Mouse (Mus musculus): ENCODE data around the gene Iqsec2. TPM values are rescaled to one million over a fixed set of nuclear protein-coding genes. Genes with fewer than 3 reads are reported as not detected.

Gene Iqsec2
- polyA plus RNA-seq, 1 experiment from 2014 or later = 4.8 TPM

DNA sequence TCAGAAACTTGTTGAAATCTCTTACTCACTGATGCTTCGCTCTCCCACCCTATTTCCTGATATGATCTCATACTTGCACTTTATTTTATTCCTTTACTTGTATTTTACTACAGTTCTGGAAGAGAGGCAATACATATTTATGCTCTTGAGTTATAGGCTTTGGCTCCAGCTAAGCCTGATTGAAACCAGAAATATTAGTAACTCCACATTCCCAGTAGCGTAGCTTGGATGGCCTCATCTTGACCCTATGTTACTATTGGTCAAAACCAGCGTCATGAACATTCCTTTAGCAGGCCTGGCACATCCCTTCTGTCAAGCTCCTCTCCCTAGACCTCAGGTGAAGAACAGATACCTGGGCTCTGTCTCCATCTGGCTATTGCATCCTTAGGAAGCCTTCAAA, 14.2 kb downstream of the Iqsec2 start:
- Histone ChIP-seq H3K9ac (no peak overlapping the region), H3K27ac (no peak overlapping the region), H3K27me3 (replicated peaks) (peaks cover 32% of the 10 kb centered on the region), H3K4me2 (no peak overlapping the region), H3K9me3 (no peaks in the 10 kb centered on the region), H3K4me1 (no peaks in the 10 kb centered on the region), H3K4me3 (no peak overlapping the region), H3K36me3 (replicated peaks) (no peaks in the 10 kb centered on the region)
- WGBS = 82% methylated on average over 3 of the region's 3 CpGs
- ATAC-seq (replicated peaks) = no peak

DNA sequence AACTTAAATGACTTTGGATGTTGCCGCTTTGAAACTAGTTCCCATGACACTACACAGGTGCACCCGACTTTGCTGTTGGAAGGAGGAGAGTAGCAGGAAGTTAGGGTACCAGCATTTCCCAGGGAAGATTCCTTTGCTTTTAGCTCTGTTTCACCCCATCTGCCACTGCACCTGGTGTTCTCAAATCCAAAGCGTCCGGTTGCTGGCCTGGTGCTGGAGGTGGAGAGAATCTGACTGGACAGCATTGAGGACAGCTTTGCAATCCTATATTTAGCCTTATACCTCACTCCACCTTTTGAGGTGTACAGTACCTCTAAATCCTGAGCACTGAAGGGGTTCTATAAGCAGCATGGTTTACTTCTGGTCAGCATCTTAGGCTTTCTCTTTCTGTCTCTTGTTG, 17.3 kb downstream of the Iqsec2 start:
- H3K9me3 ChIP-seq = no peaks in the 10 kb centered on the region
- no peak overlapping the region for H3K27ac ChIP-seq
- no peaks in the 10 kb centered on the region for H3K4me1 ChIP-seq
- no peaks in the 10 kb centered on the region for H3K36me3 ChIP-seq (replicated peaks)
- ATAC-seq (replicated peaks) = no peak
- no peak overlapping the region for H3K9ac ChIP-seq
- H3K4me2 ChIP-seq = no peak overlapping the region
- H3K27me3 ChIP-seq (replicated peaks) = peaks cover 49% of the 10 kb centered on the region
- H3K4me3 ChIP-seq = no peak overlapping the region
- 94% methylated on average over 4 of the region's 4 CpGs for WGBS

DNA sequence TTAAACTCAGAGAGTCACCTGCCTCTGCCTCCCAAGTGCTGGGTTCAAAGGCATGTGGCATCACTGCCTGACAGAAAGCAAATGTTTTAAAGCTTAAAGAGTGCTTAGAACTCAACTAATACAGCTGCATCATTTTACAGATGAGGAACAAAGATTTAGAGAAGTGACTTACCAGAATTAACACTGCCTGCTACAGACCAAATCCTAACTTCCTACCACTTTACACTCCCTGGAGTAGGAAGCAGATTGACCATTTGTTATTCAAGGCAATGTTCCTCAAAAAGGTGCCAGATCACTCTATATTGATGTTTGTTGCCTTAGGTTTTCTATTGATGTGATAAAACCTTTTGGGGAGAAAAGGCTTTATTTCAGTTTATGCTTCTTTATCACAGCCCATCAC, 20.0 kb downstream of the Iqsec2 start:
- H3K27ac ChIP-seq = no peak overlapping the region
- no peaks in the 10 kb centered on the region for H3K36me3 ChIP-seq (replicated peaks)
- H3K27me3 ChIP-seq (replicated peaks) = peaks cover 53% of the 10 kb centered on the region
- H3K4me1 ChIP-seq = no peaks in the 10 kb centered on the region
- no peaks in the 10 kb centered on the region for H3K9me3 ChIP-seq
- H3K4me2 ChIP-seq = no peak overlapping the region
- ATAC-seq (replicated peaks) = no peak
- no peak overlapping the region for H3K4me3 ChIP-seq
- H3K9ac ChIP-seq = no peak overlapping the region

GRCm38 (mm10) chrX:152166161-152166560, 22.1 kb downstream of the Iqsec2 start:
- H3K9me3 ChIP-seq = no peaks in the 10 kb centered on the region
- H3K4me3 ChIP-seq = no peak overlapping the region
- peaks cover 7% of the 10 kb centered on the region; the same call in 1 of the 2 replicates for H3K4me1 ChIP-seq
- no peaks in the 10 kb centered on the region for H3K36me3 ChIP-seq (replicated peaks)
- no peak overlapping the region for H3K4me2 ChIP-seq
- H3K9ac ChIP-seq = no peak overlapping the region
- ATAC-seq (replicated peaks) = no peak
- 79% methylated on average over 6 of the region's 6 CpGs for WGBS
- H3K27ac ChIP-seq = no peak overlapping the region
- peaks cover 59% of the 10 kb centered on the region for H3K27me3 ChIP-seq (replicated peaks)

DNA sequence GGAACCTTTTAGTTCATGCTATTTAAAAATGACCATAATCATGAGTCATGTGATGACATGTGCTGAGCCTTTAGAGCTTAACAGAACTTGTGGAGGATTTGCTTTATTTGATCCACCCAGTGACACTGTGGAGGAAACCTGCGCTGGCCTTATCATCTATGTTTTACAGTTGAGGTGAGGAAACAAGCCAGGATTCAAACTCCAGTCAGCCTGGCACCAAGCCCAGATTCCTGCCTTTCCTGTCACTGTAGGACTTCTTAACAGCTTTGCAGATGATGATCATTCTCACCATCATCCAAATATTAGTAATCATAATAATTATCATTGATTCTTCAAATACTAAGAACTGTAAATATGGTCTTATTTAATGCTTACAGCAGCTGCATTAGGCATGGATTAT, 24.5 kb downstream of the Iqsec2 start:
- H3K9me3 ChIP-seq = no peaks in the 10 kb centered on the region
- H3K27me3 ChIP-seq (replicated peaks) = peaks cover 65% of the 10 kb centered on the region
- H3K4me2 ChIP-seq = no peak overlapping the region
- H3K4me3 ChIP-seq = no peak overlapping the region
- H3K36me3 ChIP-seq (replicated peaks) = no peaks in the 10 kb centered on the region
- peaks cover 10% of the 10 kb centered on the region; the same call in 1 of the 2 replicates for H3K4me1 ChIP-seq
- ATAC-seq (replicated peaks) = no peak
- WGBS = 81% methylated on average over 1 of the region's 1 CpGs
- H3K27ac ChIP-seq = no peak overlapping the region
- H3K9ac ChIP-seq = no peak overlapping the region

GRCm38 (mm10) chrX:152171041-152172026, 27.3 kb downstream of the Iqsec2 start:
- Histone ChIP-seq H3K27me3 (replicated peaks) (peaks cover 50% of the 10 kb centered on the region), H3K27ac (peak overlapping the region; percentile 55; the same call in 1 of the 2 replicates), H3K9me3 (no peaks in the 10 kb centered on the region), H3K4me1 (peaks cover 10% of the 10 kb centered on the region; the same call in 1 of the 2 replicates), H3K4me3 (no peak overlapping the region), H3K4me2 (no peak overlapping the region), H3K36me3 (replicated peaks) (no peaks in the 10 kb centered on the region), H3K9ac (no peak overlapping the region)
- WGBS = 67% methylated on average over 6 of the region's 6 CpGs
- ATAC-seq (replicated peaks) = peak; percentile 78

DNA sequence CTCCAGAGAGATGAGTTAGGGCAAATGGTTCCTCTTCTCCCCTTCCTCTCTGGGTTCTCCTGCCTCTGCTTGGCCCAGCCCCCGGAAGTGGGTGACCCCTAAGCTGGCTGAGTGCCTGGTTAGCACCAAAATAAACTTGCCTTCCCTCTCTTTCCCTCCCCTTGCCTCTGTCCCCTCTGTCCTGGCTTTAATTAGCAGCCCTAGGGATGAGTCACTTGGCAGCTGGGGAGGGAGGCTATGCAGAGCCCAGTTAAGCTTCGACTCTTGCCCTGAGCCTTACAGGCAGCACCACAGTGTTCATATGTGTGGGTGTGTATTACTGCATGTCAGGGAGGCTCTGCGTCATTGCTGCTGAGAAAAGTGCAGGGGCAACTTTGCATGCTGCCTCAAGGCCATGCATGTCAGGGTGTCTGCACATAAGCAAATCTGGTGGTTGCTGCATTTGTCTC, 28.4 kb downstream of the Iqsec2 start:
- Histone ChIP-seq H3K4me2 (no peak overlapping the region), H3K27me3 (replicated peaks) (peaks cover 48% of the 10 kb centered on the region), H3K9ac (no peak overlapping the region), H3K4me1 (peaks cover 10% of the 10 kb centered on the region; the same call in 1 of the 2 replicates), H3K9me3 (no peaks in the 10 kb centered on the region), H3K27ac (no peak overlapping the region), H3K36me3 (replicated peaks) (no peaks in the 10 kb centered on the region), H3K4me3 (no peak overlapping the region)
- ATAC-seq (replicated peaks) = no peak
- WGBS = 46% methylated on average over 3 of the region's 3 CpGs

- no peaks in the 10 kb centered on the region for H3K9me3 ChIP-seq
- WGBS = 25% methylated on average over 3 of the region's 3 CpGs
- peaks cover 10% of the 10 kb centered on the region; the same call in 1 of the 2 replicates for H3K4me1 ChIP-seq
- H3K27me3 ChIP-seq (replicated peaks) = peaks cover 60% of the 10 kb centered on the region
- no peak overlapping the region for H3K9ac ChIP-seq
- H3K4me2 ChIP-seq = no peak overlapping the region
- H3K27ac ChIP-seq = no peak overlapping the region
- H3K4me3 ChIP-seq = no peak overlapping the region
- no peaks in the 10 kb centered on the region for H3K36me3 ChIP-seq (replicated peaks)
- peak; percentile 84 for ATAC-seq (replicated peaks)
These were observed 31.2 kb downstream of the Iqsec2 start for GRCm38 (mm10) chrX:152175284-152175683.

- no peak for ATAC-seq (replicated peaks)
- 94% methylated on average over 2 of the region's 2 CpGs for WGBS
- no peaks in the 10 kb centered on the region for H3K36me3 ChIP-seq (replicated peaks)
- H3K27me3 ChIP-seq (replicated peaks) = peaks cover 48% of the 10 kb centered on the region
- H3K9me3 ChIP-seq = no peaks in the 10 kb centered on the region
- H3K27ac ChIP-seq = no peak overlapping the region
- H3K9ac ChIP-seq = no peak overlapping the region
- H3K4me1 ChIP-seq = no peaks in the 10 kb centered on the region
- no peak overlapping the region for H3K4me3 ChIP-seq
- no peak overlapping the region for H3K4me2 ChIP-seq
These were observed 33.8 kb downstream of the Iqsec2 start for GRCm38 (mm10) chrX:152177897-152178296.

DNA sequence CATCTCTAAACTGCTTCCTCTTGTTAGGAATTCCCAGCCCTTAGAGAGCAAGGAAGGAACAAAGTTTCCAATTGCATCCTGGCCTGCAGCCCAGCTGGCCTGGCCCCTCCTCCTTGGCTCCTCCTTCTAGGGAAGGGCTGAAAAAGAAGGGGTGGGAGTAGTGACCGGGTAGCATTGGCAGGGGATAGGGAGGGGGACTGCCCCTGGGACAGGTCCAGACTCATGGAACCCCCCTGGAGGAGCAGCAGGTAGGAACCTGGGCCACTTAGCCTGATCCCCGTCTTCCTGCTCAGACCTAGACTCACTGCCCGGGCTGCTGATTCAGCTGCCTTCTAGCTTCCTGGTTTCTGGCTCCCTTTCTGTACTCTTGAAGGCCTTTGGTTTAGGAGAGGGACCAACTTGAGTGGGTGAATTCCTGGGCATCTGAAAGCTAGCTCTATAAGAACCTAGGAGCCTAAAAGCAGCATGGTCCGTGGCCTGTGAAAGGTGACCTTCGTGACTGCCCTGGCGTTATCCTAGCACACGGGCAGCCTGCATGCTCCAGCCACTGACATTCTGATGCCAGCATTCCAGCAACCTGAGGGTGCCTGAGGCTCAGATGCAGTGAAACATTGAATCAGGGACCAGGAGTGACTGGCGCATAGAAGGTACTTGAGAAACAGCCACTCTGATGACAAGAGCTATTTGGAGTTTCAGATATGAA, 34.9 kb downstream of the Iqsec2 start:
- Histone ChIP-seq H3K4me1 (no peaks in the 10 kb centered on the region), H3K9me3 (no peaks in the 10 kb centered on the region), H3K27me3 (replicated peaks) (peaks cover 46% of the 10 kb centered on the region), H3K27ac (no peak overlapping the region), H3K36me3 (replicated peaks) (no peaks in the 10 kb centered on the region), H3K4me3 (no peak overlapping the region), H3K9ac (no peak overlapping the region), H3K4me2 (peak overlapping the region; percentile 28)
- WGBS = 54% methylated on average over 8 of the region's 8 CpGs
- ATAC-seq (replicated peaks) = 0 out of 2 replicates have a peak, but pooled peaks have one; percentile 52

- Histone ChIP-seq H3K9me3 (no peaks in the 10 kb centered on the region), H3K4me1 (no peaks in the 10 kb centered on the region), H3K4me2 (no peak overlapping the region), H3K36me3 (replicated peaks) (no peaks in the 10 kb centered on the region), H3K4me3 (no peak overlapping the region), H3K9ac (no peak overlapping the region), H3K27me3 (replicated peaks) (peaks cover 41% of the 10 kb centered on the region), H3K27ac (no peak overlapping the region)
- 48% methylated on average over 7 of the region's 7 CpGs for WGBS
- no peak for ATAC-seq (replicated peaks)
These were observed 35.9 kb downstream of the Iqsec2 start for GRCm38 (mm10) chrX:152179670-152180656.

Data from midbrain, embryonic 15.5 days (tissue).